Mouse (Mus musculus) lung, embryonic 16.5 days (tissue): ENCODE data around the gene Echs1. TPM values are rescaled to one million over a fixed set of nuclear protein-coding genes. Genes with fewer than 3 reads are reported as not detected.

Experiments used
- ATAC-seq: fragments of 200-750 bp; cut with Nextera tagmentation; 2 replicates; pipeline ENCODE4 v1.8.0; 2017; ENCODE audit warnings: low read depth, mild to moderate bottlenecking, moderate library complexity
- H3K27ac ChIP-seq: fragments of 300-500 bp; sonication (generic); 2 replicates; pipeline ENCODE4 v1.5.1; 2014; ENCODE audit warnings: mild to moderate bottlenecking, control low read depth, low read length
- H3K27me3 ChIP-seq: fragments of 300-500 bp; sonication (generic); 2 replicates; pipeline ENCODE4 v1.6.1; 2014; ENCODE audit warnings: low read depth, low read length, mixed read lengths; ENCODE audit not compliant: control insufficient read depth, insufficient read depth
- H3K36me3 ChIP-seq: fragments of 300-500 bp; sonication (generic); 2 replicates; pipeline ENCODE4 v1.6.1; 2014; ENCODE audit warnings: low read length; ENCODE audit not compliant: control insufficient read depth, insufficient read depth
- H3K4me1 ChIP-seq: fragments of 300-500 bp; sonication (generic); replicated peaks from 2 replicates; pipeline ENCODE4 v1.6.1; 2014; ENCODE audit warnings: low read length, mixed read lengths; ENCODE audit not compliant: control insufficient read depth, insufficient read depth
- H3K4me2 ChIP-seq: fragments of 300-500 bp; sonication (generic); 2 replicates; pipeline ENCODE4 v1.6.1; 2014; ENCODE audit warnings: low read depth, low read length, control low read depth
- H3K4me3 ChIP-seq: fragments of 300-500 bp; sonication (generic); 2 replicates; pipeline ENCODE4 v1.5.1; 2014; ENCODE audit warnings: mild to moderate bottlenecking, low read length, control low read depth
- H3K9ac ChIP-seq: fragments of 300-500 bp; sonication (generic); 2 replicates; pipeline ENCODE4 v1.6.1; 2014; ENCODE audit warnings: low read length, control low read depth
- H3K9me3 ChIP-seq: fragments of 300-500 bp; sonication (generic); 2 replicates; pipeline ENCODE4 v1.6.1; 2016; ENCODE audit warnings: low read length; ENCODE audit not compliant: control insufficient read depth
- WGBS: fragments of 180-500 bp; shearing (Covaris S2); extraction: QIAGEN DNeasy Blood & Tissue Kit; methylation state at CpG from one replicate; pipeline ENCODE4 v1.1.7; 2014; 5-methylcytosine and 5-hydroxymethylcytosine counted together
- polyA plus RNA-seq: library from polyadenylated mRNA; unstranded; fragments of >200 nt; fragmentation: Nextera tagmentation; extraction: Ambion mirVana; gene quantifications from 2 replicates; pipeline ENCODE4 v1.2.1, GENCODE M21; 2015

Echs1 gene
- polyA plus RNA-seq: 141 and 148 TPM in 2 replicates

DNA sequence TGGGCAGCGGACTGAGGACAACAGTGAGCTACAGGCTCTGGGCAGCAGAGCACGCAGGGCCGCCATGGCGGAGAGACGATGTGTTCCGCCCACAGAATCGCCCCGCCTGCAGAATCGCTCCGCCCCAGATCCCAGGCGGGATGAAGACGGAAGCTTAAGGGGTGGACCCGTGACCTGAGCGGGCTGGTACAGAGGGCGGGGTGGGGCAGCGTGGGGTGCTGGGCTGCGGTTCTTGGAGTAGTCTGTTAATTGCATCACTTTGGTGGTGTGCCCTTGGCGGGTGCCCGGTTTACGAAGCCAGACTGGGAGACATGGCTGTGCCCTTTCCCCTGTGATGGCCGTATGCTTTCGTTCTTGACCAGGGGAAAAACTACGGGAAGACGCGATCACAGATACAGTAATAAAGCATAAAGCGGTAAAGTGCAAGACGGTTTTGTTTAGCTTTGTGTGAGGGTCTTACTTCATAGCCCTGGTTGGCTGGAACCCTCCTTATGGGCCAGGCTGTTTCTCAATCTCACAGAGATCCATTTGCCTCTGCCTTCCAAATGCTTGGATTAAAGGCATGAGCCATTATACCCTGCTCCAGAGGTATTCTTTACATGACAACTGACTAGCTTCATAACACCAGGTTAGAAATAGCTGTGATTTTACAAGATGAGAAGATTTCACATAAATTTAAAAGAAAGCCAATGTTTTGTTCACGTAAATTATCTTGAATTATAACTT, at the start of gene Echs1:
Gene Echs1 (minus strand): TSS at position 148 of the 726 bp plus-strand sequence.
- H3K27ac ChIP-seq: peak within 1 kb of the TSS; percentile 94

DNA sequence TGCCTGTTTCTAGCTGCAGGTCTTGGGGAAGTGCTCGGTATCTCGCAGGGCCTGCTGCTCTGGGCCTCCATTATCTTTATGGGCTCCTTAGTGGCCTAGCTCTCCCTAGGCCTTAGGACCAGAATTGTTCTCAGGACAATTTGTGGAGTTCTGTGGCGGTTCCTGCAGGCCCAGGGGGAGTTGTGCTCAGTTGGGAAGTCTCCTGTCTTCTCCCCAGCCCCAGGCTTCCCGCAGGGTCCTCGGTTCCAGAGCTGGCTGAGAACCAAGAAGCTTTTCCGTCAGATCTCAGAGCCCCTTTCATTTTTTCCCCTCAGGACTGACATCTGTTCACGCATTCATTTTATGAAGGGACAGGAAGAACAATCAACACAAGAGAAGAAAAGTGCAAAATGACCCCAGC, 48.4 kb upstream of the Echs1 start, which contains the start of gene Olfr522:
Gene Olfr522 (minus strand): TSS at position 101 of the 400 bp plus-strand sequence.
- WGBS: 72% methylated on average over 7 of the region's 7 CpGs
- H3K4me2 ChIP-seq: no peak within 1 kb of the TSS
- no peak within 1 kb of the TSS for H3K9ac ChIP-seq
- no peaks in the 10 kb centered on the region for H3K36me3 ChIP-seq
- no peaks in the 10 kb centered on the region for H3K4me1 ChIP-seq
- ATAC-seq: no peak
- H3K27me3 ChIP-seq: no peaks in the 10 kb centered on the region
- no peak within 1 kb of the TSS for H3K27ac ChIP-seq
- H3K9me3 ChIP-seq: no peaks in the 10 kb centered on the region
- no peak within 1 kb of the TSS for H3K4me3 ChIP-seq

More for the DNA sequence above, at the start of gene Echs1:
- peak; percentile 97 for ATAC-seq
- Histone ChIP-seq H3K9ac (peak within 1 kb of the TSS; percentile 92), H3K9me3 (no peaks in the 10 kb centered on the region), H3K4me1 (peaks cover 2% of the 10 kb centered on the region; the same call in 1 of the 2 replicates), H3K4me2 (peak within 1 kb of the TSS; percentile 97), H3K36me3 (peaks cover 7% of the 10 kb centered on the region), H3K4me3 (peak within 1 kb of the TSS; percentile 88), H3K27me3 (no peaks in the 10 kb centered on the region)
- WGBS: 3% methylated on average over 28 of the region's 28 CpGs

DNA sequence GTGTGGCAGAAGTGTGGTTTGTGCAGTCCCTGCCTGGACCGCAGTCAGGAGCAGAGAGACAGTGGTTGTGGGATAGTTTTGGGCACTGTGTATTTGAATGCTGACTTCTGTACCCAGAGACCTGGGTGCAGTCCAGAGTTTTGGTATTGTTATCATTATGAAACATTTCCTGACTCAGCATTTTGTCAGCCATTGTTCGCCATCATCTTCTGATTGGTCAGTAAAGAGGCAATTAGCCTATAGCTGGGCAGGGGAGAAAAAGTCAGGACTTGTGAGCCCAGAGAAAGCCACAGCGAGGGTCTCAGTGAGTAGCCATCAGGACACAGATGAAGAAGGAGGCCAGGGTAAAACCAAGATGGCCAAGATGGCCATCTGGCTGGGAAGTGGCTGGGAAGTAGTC, 44.1 kb upstream of the Echs1 start:
- H3K4me1 ChIP-seq: no peaks in the 10 kb centered on the region
- H3K4me3 ChIP-seq: no peak overlapping the region
- H3K4me2 ChIP-seq: no peak overlapping the region
- ATAC-seq: no peak
- H3K27me3 ChIP-seq: peaks cover 5% of the 10 kb centered on the region; the same call in 1 of the 2 replicates
- H3K9me3 ChIP-seq: no peaks in the 10 kb centered on the region
- H3K36me3 ChIP-seq: no peaks in the 10 kb centered on the region
- no peak overlapping the region for H3K27ac ChIP-seq
- WGBS: 71% methylated on average over 3 of the region's 3 CpGs
- no peak overlapping the region for H3K9ac ChIP-seq

DNA sequence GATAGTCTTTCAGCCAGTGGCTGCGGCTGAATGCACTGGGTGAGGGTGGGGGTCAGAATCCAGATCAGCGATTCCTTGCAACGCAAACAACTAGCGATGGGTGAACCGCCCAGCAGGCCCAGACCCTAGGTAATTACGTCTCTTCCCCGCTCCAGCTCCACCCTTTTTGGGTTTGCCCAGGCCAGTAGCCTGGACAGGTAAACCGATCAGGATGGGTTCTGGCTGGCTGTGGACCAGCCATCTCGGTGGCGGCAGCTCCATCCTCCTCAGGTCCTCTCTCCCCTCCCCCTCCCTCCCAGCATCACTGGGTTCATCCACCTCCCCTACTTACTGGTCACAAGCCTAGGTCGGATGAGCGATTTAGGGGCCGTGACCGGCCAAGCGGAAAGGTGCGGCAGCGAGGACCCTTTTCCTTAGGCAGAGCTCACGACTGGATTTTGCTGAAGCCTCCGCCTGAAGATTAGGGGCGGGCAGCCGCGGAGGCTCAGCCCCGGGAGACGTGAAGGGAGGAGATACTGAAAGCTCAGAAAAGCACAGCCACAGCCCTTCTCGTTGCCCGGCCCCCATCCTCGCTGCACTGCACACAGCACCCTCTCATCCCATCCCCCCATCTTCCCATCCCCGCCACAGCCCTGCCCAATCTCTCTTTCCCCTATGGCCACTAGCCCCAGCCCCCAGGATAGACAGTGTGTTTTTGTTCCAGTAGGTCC, 38.1 kb upstream of the Echs1 start, which contains the start of gene Sprn:
Gene Sprn (minus strand): TSS at position 660 of the 710 bp plus-strand sequence.
- peaks cover 28% of the 10 kb centered on the region for H3K27me3 ChIP-seq
- H3K27ac ChIP-seq: no peak within 1 kb of the TSS
- H3K4me1 ChIP-seq: peaks cover 3% of the 10 kb centered on the region; the same call in 1 of the 2 replicates
- H3K4me2 ChIP-seq: peak within 1 kb of the TSS; percentile 22; the same call in 1 of the 2 replicates
- H3K4me3 ChIP-seq: 0 out of 2 replicates have a peak within 1 kb of the TSS, but pooled peaks have one; percentile 5
- H3K9ac ChIP-seq: no peak within 1 kb of the TSS
- no peak for ATAC-seq
- WGBS: 6% methylated on average over 28 of the region's 28 CpGs
- H3K9me3 ChIP-seq: no peaks in the 10 kb centered on the region
- no peaks in the 10 kb centered on the region for H3K36me3 ChIP-seq

DNA sequence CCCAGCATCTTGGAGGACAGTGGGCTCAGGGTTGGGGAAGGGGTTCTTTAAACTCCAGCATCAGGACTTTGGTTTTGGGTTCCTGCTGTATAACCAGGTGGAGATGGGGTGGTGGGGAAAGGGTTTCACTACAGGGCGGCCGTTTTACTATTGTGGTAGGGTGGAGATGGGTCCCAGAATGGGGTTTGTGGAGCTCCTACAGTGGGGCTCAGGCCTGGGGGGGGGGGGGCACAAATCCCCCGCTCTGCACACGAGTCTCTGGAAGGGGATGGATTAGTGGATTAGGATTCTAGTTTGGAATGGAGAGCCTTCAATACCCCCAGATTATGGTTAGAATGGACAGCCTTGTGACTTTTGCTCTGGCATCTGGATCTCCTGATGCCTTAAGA, 37.5 kb upstream of the Echs1 start:
- Histone ChIP-seq H3K27me3 (peaks cover 27% of the 10 kb centered on the region), H3K9me3 (no peaks in the 10 kb centered on the region), H3K4me3 (no peak overlapping the region), H3K4me2 (no peak overlapping the region), H3K4me1 (peaks cover 3% of the 10 kb centered on the region; the same call in 1 of the 2 replicates), H3K27ac (no peak overlapping the region), H3K36me3 (no peaks in the 10 kb centered on the region), H3K9ac (no peak overlapping the region)
- WGBS: 28% methylated on average over 4 of the region's 4 CpGs
- ATAC-seq: no peak

DNA sequence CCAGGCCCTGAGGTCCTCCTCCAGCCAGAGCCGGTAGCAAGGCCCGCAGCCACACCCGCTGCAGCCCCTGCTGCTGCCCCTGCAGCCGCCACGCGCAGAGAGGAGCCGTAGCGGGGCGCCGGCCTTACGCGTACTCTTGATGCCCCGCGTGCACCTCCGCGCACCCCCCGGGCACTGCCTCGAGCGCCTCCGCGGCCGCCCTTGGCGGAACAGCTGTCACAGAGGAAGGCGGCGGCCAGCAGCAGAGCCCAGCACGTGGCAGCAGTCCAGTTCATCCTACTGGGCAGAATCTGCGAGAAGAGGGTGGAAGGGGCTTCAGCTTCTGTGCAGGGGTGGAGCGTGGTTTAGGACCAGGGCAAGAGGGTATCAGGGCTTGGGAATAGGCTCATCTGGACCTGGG, 37.1 kb upstream of the Echs1 start:
- Histone ChIP-seq H3K9me3 (no peaks in the 10 kb centered on the region), H3K9ac (0 out of 2 replicates have a peak overlapping the region, but pooled peaks have one; percentile 38), H3K27ac (no peak overlapping the region), H3K36me3 (no peaks in the 10 kb centered on the region), H3K4me1 (peaks cover 3% of the 10 kb centered on the region; the same call in 1 of the 2 replicates), H3K27me3 (peaks cover 23% of the 10 kb centered on the region), H3K4me2 (peak overlapping the region; percentile 44), H3K4me3 (0 out of 2 replicates have a peak overlapping the region, but pooled peaks have one; percentile 16)
- ATAC-seq: peak; percentile 15; the same call in 1 of the 2 replicates
- 3% methylated on average over 27 of the region's 28 CpGs for WGBS

DNA sequence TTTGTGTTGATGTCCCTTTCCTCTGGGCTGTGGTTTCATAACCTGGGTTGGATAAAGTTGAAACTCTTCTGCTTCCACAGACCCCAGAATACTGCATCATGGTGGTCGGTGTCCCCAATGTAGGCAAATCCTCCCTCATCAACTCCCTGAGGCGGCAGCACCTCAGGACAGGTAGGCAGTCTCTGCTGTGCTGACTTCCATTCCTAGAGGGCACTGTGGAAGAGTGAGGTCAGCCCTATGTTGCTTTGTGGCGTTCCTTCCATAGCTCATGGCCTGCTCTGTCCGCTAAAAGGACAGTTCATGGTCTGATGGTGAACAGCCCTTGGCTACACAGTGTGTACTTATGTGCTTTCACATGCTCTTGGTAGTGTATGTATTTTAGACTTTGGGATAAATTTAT, 28.3 kb upstream of the Echs1 start:
- H3K27ac ChIP-seq: no peak overlapping the region
- no peaks in the 10 kb centered on the region for H3K9me3 ChIP-seq
- no peak overlapping the region for H3K9ac ChIP-seq
- WGBS: 81% methylated on average over 4 of the region's 4 CpGs
- no peak overlapping the region for H3K4me3 ChIP-seq
- H3K4me2 ChIP-seq: no peak overlapping the region
- no peaks in the 10 kb centered on the region; the same call in 1 of the 2 replicates for H3K4me1 ChIP-seq
- no peaks in the 10 kb centered on the region for H3K36me3 ChIP-seq
- ATAC-seq: no peak
- no peaks in the 10 kb centered on the region for H3K27me3 ChIP-seq

DNA sequence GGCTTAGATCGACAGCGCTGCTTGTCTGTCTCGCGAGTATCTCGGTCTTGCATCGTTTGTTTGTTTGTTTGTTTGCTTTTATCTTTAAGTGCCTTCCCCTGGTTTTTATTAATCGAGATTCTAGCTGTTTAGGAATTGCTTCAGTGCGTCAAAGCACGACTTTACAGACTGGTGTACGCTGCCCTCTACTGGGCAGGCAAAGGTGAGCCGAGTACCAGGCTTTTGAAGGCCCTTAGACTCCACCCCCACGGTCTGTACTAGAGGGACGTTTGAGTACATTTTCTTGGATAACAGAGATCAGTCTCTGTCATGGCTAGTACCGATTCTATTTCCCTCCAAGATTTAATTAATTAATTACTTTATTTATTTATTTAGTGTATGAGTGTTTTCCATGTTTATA, 25.1 kb upstream of the Echs1 start:
- WGBS: 4% methylated on average over 14 of the region's 14 CpGs
- no peak for ATAC-seq
- Histone ChIP-seq H3K4me3 (no peak overlapping the region), H3K4me1 (peaks cover 4% of the 10 kb centered on the region; the same call in 1 of the 2 replicates), H3K36me3 (no peaks in the 10 kb centered on the region), H3K9ac (no peak overlapping the region), H3K4me2 (no peak overlapping the region), H3K27me3 (no peaks in the 10 kb centered on the region), H3K9me3 (no peaks in the 10 kb centered on the region), H3K27ac (no peak overlapping the region)

DNA sequence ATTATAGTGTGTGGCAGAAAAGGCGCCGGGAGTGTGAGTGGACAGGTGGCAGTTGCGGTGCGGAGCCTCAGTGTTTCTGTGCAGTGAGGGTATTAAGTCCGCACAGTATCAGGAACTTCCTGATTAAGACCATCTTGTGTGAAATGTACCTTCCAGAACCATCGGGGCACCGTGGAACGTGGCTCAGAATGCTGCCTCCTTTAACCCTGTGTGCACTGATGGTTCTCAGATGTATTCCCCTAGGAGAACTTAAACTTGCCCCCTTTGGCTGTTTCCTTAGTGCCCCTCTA, 21.7 kb upstream of the Echs1 start:
- H3K27ac ChIP-seq: peak overlapping the region; percentile 21; the same call in 1 of the 2 replicates
- peaks cover 4% of the 10 kb centered on the region; the same call in 1 of the 2 replicates for H3K4me1 ChIP-seq
- no peaks in the 10 kb centered on the region for H3K36me3 ChIP-seq
- WGBS: 0% methylated on average over 8 of the region's 8 CpGs
- H3K9me3 ChIP-seq: no peaks in the 10 kb centered on the region
- peak overlapping the region; percentile 69 for H3K4me3 ChIP-seq
- no peak for ATAC-seq
- peak overlapping the region; percentile 84 for H3K9ac ChIP-seq
- H3K4me2 ChIP-seq: peak overlapping the region; percentile 81
- H3K27me3 ChIP-seq: no peaks in the 10 kb centered on the region
